Mouse (Mus musculus): Measurements from ENCODE around the gene Asb15.

DNA sequence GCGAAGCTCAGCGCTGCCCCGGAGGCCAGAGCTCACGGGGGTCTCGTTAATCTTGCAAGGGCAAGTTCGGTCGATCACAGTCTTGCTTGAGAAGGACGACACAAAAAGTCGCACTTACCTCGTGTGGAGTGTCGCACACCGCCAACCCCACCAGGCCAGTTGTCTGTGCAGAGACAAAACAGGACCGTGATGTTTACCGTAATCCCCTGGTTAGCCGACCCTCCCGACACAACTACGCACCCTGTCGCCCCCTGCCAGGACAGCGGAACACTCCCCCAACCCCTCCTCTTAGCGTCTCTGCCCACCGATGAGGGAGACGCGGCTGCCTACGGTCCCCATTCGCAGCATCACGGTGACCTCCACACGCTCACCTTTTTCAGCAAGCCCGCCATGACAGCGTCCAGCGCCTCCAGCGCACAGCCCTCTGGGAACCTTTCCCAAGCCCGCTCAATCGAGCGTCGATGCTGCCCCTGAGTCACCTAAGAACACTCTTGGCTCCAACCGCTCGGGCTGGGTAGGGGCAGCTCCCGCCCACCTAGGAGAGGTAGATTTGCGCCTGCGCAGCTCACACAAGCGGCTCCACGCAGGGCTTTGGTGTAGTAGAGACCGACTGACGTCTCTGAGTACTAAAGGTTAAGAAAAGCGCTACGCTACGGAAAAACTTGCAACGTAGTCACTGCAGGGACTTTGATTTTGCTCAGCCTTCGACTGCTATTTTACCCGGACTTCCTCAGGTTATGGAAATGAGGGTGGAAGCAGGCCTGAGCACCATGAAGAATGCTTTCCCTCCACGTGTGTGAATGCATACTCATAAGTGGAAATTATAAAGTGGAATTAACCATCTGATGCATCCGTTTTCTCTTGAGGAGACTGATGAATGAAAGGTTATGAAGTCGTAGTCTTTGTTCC, 535 bp upstream of the Asb15 start, which contains the start of gene Ndufa5:
- TF ChIP-seq CTCF (IDR thresholded peaks at IDR 0.05; ENCODE audit: insufficient read depth, low read depth, low read length), result no peak
- TF ChIP-seq POLR2A (IDR thresholded peaks at IDR 0.05; ENCODE audit: insufficient read depth, low read depth, low read length), result peak; percentile 77
